Mouse (Mus musculus) layer of hippocampus, postnatal 36 days (tissue): Measurements from ENCODE around the gene Gid4. TPM values are rescaled to one million over a fixed set of nuclear protein-coding genes. Genes with fewer than 3 reads are reported as not detected.
A peak's percentile ranks its signal among the peaks of the same experiment; 100 is the strongest.
"Not testable (repeated sequence)": the region's sequence is repeated elsewhere in the genome, so short reads cannot be mapped to it uniquely, and the experiment has no call there.

Experiments
- DNase-seq, 2 experiments: peaks; one replicate each; pipeline ENCODE4 v3.0.0; 2022
- total RNA-seq, 2 experiments: library from RNA; stranded (reverse); gene quantifications; 2 replicates each; pipeline ENCODE4 v1.2.3; 2021

The Gid4 gene
- total RNA-seq, 2 experiments from 2014 or later: 54.5 to 54.8 TPM

DNA sequence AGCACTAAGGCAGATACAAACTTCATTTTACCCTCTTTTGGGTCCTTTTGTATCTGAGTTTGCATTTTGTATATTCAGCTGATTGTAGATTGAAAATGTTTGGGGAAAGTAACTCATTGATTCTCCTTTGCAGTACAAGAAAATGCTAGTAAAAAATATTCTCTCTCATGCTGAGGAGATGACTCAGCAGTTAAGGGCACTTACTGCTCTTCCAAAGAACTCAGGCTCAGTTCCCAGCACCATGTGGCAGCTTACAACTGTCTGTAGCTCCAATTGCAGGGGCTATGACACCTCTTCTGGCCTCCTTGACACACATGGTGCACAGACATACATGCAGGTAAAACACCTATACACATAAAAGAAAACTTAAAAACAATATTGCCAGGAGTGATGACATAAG, 16.6 kb downstream of the Gid4 start:
- no peak for DNase-seq

GRCm38 (mm10) chr11:60435133-60435532, 18.2 kb downstream of the Gid4 start:
- DNase-seq: no peak

GRCm38 (mm10) chr11:60436618-60437017, 19.7 kb downstream of the Gid4 start:
- DNase-seq: no peak

DNA sequence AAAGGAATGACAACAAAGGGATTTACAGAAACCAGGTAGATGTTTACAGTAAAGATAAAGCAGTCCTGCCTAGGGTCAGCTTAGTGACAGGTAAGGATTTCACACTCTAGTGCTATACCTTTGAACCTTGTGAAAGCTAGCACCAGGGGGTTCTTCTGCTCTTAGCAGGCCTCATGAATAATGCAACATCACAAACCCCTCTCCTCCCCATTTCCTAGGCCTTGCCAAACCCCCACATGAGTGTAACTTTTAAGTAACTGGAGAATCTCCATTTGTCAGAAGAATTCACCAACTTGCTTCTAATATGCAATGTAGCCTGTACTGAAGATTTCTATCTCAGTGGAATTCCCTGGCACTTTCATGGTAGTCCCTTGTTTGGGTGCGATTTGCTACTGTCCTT, 22.7 kb downstream of the Gid4 start:
- DNase-seq: not testable (repeated sequence)

- DNase-seq: no peak
Measured at GRCm38 (mm10) chr11:60440176-60440575, 23.2 kb downstream of the Gid4 start.

- DNase-seq: no peak
Measured at GRCm38 (mm10) chr11:60442896-60443295, 26.0 kb downstream of the Gid4 start.

- DNase-seq: no peak
Measured at GRCm38 (mm10) chr11:60444007-60444406, 27.1 kb downstream of the Gid4 start.

DNA sequence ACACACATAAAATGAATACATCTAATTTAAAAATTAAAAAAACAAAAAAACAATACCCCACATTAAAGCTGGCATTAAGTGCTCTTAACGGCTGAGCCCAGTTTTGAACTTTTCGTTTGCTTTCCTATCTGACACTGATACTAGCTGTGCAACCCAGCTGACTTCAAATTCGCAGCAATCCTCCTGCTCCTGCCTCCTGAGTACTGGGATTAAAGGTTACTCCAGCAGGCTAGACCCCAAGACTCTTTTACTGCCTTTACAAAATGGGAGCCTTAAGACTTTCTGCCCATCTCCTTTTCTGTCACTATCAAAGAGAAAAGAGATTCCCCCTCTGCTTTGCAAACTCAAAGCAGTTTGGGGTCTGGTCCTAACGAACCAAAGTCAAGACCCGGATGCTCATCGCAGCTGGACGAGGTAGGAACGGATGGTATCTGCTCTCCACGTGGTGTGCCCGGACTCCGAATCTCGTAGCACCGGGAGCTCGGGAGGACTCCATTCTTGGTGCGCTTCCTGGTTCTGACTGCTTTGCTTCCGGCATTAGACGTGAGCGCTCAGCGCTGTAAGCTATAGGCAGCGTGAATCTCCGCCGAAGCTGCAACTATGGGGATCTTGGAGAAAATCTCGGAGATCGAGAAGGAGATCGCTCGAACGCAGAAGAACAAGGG, 37.3 kb downstream of the Gid4 start, which contains the start of gene Drg2:
Gene Drg2, plus strand, starts transcription at position 512 of the 665 bp plus-strand sequence.
- DNase-seq: peak; percentile 85 to 86

DNA sequence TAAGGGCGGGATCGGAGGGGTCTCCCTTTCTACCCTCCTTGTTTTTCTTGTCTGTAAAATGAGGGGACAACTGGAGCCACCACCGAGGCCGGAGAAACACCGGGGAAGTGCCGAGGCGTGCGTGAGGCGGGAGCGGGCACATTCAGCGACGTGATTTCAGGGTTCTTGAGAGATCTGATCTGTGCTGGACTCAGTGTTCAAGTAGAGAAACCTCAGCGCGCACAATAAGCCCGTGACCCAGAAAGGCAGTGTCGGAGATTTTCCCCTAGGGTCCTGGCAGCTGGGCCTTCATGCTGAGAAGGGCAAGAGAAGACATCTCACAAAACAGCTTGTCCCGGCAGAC, 37.8 kb downstream of the Gid4 start:
- no peak for DNase-seq

DNA sequence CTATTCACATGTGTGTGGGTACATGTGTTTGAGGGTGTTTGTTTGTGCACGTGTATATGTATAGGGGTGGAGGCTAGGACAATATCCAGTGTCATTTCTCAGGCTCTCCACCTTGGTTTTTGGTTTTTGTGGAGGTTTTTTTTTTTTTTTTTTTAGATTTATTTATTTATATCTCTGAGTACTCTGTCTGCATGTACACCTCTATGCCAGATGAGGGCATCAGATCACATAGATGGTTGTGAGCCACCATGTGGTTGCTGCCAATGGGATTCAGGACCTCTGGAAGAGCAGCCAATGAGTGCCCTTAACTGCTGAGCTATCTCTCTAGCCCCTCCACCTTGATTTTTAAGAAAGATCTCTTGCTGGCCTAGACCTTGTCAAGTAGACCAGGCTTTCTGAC, 41.0 kb downstream of the Gid4 start:
- DNase-seq: no peak

DNA sequence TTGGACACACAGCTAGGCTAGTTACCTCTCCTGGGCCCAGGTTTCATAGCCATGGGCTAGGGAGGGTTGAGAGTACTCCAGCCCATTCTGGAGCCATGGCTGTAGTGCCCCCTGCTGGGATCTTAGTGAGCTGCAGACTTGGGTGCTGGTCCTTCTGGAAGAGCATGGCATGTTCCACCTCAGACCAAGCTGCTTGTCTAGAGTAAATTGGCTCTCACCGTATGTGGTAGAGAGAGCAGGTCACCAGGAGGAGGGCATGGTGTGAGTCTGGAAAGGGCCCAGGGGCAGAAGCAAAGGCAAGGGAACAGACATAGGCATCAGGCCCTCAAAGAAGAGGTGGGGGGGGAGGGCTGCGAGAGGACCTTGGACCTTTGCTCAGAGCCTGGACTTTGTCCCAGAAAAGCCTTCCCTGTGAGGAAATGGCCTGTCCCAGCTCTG, 49.0 kb downstream of the Gid4 start:
- DNase-seq: no peak

- DNase-seq: no peak
Measured at GRCm38 (mm10) chr11:60469039-60469438, 52.1 kb downstream of the Gid4 start, which contains the start of gene Myo15. Gene Myo15, plus strand, starts transcription at chr11:60469339.

- no peak for DNase-seq
Measured at GRCm38 (mm10) chr11:60470743-60471142, 53.8 kb downstream of the Gid4 start.

DNA sequence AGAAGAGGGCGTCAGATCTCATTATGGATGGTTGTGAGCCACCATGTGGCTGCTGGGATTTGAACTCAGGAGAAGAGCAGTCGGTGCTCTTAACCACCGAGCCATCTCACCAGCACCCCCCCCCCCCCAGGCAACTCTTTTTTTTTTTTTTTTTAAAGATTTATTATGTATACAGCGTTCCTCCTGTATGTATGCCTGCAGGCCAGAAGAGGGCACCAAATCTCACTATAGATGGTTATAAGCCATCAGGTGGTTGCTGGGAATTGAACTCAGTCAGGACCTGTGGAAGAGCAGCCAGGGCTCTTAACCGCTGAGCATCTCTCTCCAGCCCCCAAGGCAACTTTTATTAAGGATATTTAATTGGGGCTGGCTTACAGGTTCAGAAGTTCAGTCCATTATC, 57.6 kb downstream of the Gid4 start:
- DNase-seq: no peak

- no peak for DNase-seq
Measured at GRCm38 (mm10) chr11:60475668-60476362, 58.9 kb downstream of the Gid4 start.

GRCm38 (mm10) chr11:60478121-60478520, 61.2 kb downstream of the Gid4 start:
- DNase-seq: no peak

DNA sequence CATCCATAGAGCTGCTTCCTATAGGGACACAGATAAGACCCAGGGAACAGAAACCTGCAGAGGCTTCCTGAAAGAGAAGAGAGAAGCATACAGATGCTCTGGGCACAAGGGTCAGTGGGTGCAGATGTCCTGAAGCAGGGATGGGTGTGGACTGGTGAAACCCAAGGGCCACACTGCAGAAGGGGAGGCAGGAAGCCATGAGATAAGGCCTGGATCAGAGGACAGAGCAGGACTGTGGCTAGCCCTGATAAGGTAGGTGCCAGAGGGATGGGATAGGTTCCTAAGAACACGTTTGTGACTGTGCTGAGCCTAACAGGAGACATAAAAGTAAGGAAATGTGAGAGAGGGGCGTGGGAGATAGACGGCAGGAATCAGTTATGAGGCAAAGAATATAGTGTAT, 69.3 kb downstream of the Gid4 start:
- DNase-seq: no peak

DNA sequence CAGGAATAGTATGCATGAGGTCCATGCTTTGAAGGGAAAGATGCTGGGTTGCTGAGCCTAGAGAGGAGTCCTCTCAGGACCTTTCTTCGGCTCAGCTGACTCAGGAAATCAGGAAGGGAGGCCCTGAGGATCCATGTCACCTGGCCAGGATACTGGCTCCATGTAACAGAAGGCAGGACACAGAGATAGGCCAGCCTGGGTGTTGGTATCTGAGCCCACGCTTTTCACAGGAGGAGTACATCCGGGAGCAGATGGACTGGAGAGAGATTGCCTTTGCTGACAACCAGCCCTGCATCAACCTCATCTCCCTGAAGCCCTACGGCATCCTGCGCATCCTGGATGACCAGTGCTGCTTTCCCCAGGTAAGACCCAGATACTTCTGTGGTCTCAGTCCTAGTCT, 75.8 kb downstream of the Gid4 start:
- DNase-seq: no peak

DNA sequence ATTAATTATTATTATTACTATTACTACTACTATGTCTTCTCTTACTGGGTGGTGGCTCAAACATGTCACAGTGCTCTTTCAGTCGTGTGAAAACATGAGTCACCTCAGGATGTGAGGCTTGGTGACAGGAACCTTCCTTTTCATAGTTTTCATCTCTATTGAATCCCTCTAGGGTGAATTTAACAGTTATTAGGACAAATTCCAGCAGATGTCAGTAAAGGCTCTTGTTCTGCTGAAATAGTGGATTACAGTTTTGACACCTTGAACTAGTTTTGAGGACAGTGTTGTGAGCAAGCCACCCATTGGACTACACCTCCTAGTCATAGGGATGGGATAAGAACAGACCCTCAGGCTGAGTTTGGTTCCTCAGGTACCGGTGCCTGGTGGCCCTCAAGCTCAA, 78.7 kb downstream of the Gid4 start:
- no peak for DNase-seq

Other genes starting within 250 kb of the Gid4 start
- gene Srebf1, start 194.6 kb upstream of the Gid4 start, total RNA-seq: 10 to 100 TPM; 47.1 to 56.2 TPM
- gene Tom1l2, start 64.2 kb upstream of the Gid4 start, total RNA-seq: 100 to 1,000 TPM; 170 to 180 TPM
- gene Drc3, start 63.8 kb upstream of the Gid4 start, total RNA-seq: 1 to 10 TPM; 6.7 to 7.6 TPM
- gene Atpaf2, start 1.3 kb downstream of the Gid4 start, total RNA-seq: 10 to 100 TPM; 27.7 to 29.3 TPM
- 10 to 100 TPM; 69.0 to 78.3 TPM for gene Drg2, start 37.4 kb downstream of the Gid4 start, total RNA-seq
- gene Myo15, start 52.2 kb downstream of the Gid4 start, total RNA-seq: under 1 TPM; 0.10 TPM
- 10 to 100 TPM; 54.0 to 58.5 TPM for gene Alkbh5, start 119.2 kb downstream of the Gid4 start, total RNA-seq